Mouse (Mus musculus) heart, embryonic 10.5 days (tissue): Measurements from ENCODE around the gene Lclat1. TPM values are rescaled to one million over a fixed set of nuclear protein-coding genes. Genes with fewer than 3 reads are reported as not detected.
"Not testable (repeated sequence)": the region's sequence is repeated elsewhere in the genome, so short reads cannot be mapped to it uniquely, and the experiment has no call there.

Experiments
- DNase-seq: peaks from one replicate; pipeline ENCODE4 v3.0.0-alpha.2; 2017; ENCODE audit warnings: low spot score
- H3K27ac ChIP-seq: fragments of 300-500 bp; sonication (generic); 2 replicates; pipeline ENCODE4 v1.5.1; 2016; ENCODE audit warnings: mild to moderate bottlenecking
- H3K27me3 ChIP-seq: fragments of 300-500 bp; sonication (generic); 2 replicates; pipeline ENCODE4 v1.6.1; 2016; ENCODE audit warnings: mild to moderate bottlenecking; ENCODE audit not compliant: poor library complexity, insufficient read depth, severe bottlenecking
- H3K36me3 ChIP-seq: fragments of 300-500 bp; sonication (generic); 2 replicates; pipeline ENCODE4 v1.6.1; 2016; ENCODE audit warnings: mild to moderate bottlenecking, moderate library complexity
- H3K4me1 ChIP-seq: fragments of 300-500 bp; sonication (generic); 2 replicates; pipeline ENCODE4 v1.6.1; 2016; ENCODE audit warnings: mild to moderate bottlenecking
- H3K4me3 ChIP-seq: fragments of 300-500 bp; sonication (generic); 2 replicates; pipeline ENCODE4 v1.5.1; 2016; ENCODE audit warnings: mild to moderate bottlenecking, moderate library complexity
- H3K9me3 ChIP-seq: fragments of 300-500 bp; sonication (generic); 2 replicates; pipeline ENCODE4 v1.6.1; 2016; ENCODE audit warnings: mild to moderate bottlenecking, moderate library complexity
- WGBS: fragments of 180-500 bp; shearing (Covaris S2); methylation state at CpG from one replicate; pipeline ENCODE4 v1.1.7; 2016; 5-methylcytosine and 5-hydroxymethylcytosine counted together
- polyA plus RNA-seq: library from polyadenylated mRNA; unstranded; fragments of >200 nt; fragmentation: Nextera tagmentation; extraction: Ambion mirVana; gene quantifications from 2 replicates; pipeline ENCODE4 v1.2.1, GENCODE M21; 2016

Gene Lclat1
- polyA plus RNA-seq, 1 experiment from 2014 or later: 24.4 TPM

DNA sequence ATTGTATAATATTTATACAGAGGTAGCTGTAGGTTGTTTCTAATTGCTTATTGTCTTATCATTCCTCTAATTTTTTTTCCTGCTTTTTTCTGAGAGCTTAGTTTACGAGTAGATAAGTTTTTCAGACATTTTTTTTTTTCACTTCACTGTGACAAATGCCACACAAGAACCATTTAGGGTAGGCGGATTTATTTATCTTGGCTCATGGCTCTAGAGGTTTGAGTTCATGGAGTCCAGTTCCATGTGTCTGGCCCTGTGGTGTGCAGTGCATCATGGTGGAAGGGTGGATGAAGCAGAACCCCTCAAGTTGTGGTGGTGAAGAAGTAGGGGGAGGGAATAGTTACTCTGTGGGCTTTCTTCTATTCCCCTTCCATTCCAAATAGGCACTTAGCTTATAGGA is 13.9 kb downstream of the Lclat1 start:
- no peak for DNase-seq
- H3K4me1 ChIP-seq: peaks cover 28% of the 10 kb centered on the region
- H3K27ac ChIP-seq: no peak overlapping the region; the same call in 1 of the 2 replicates
- no peaks in the 10 kb centered on the region for H3K9me3 ChIP-seq
- peaks cover 2% of the 10 kb centered on the region; the same call in 1 of the 2 replicates for H3K36me3 ChIP-seq
- H3K4me3 ChIP-seq: no peak overlapping the region
- 89% methylated on average over 2 of the region's 2 CpGs for WGBS
- no peaks in the 10 kb centered on the region for H3K27me3 ChIP-seq

GRCm38 (mm10) chr17:73126349-73126748 is 18.6 kb downstream of the Lclat1 start:
- Histone ChIP-seq H3K36me3 (no peaks in the 10 kb centered on the region), H3K27me3 (no peaks in the 10 kb centered on the region), H3K9me3 (no peaks in the 10 kb centered on the region), H3K4me1 (peaks cover 28% of the 10 kb centered on the region), H3K27ac (peak overlapping the region; percentile 32; the same call in 1 of the 2 replicates), H3K4me3 (no peak overlapping the region; the same call in 1 of the 2 replicates)
- no peak for DNase-seq
- 39% methylated on average over 2 of the region's 2 CpGs for WGBS

DNA sequence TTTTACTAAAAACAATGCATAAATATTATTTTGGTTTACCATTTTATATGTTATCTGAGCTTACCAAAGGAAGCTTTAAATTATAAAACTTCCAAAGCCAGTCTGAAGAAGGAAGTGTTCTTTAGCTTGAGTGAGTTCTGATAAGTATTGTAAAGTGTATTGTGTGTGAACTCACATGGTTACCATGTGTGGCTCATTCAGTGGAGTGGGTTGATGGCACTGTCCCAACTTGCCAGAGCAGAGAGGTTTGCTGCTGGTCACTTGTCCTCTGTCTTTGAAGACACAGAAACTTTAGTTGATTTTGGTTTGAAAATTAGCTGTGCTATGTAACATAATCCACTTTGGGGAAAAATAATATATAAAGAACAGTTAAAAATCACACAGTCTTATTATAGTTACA is 19.1 kb downstream of the Lclat1 start:
- Histone ChIP-seq H3K27ac (0 out of 2 replicates have a peak overlapping the region, but pooled peaks have one; percentile 32), H3K36me3 (no peaks in the 10 kb centered on the region), H3K27me3 (no peaks in the 10 kb centered on the region), H3K9me3 (no peaks in the 10 kb centered on the region), H3K4me1 (peaks cover 28% of the 10 kb centered on the region), H3K4me3 (no peak overlapping the region)
- no peak for DNase-seq

DNA sequence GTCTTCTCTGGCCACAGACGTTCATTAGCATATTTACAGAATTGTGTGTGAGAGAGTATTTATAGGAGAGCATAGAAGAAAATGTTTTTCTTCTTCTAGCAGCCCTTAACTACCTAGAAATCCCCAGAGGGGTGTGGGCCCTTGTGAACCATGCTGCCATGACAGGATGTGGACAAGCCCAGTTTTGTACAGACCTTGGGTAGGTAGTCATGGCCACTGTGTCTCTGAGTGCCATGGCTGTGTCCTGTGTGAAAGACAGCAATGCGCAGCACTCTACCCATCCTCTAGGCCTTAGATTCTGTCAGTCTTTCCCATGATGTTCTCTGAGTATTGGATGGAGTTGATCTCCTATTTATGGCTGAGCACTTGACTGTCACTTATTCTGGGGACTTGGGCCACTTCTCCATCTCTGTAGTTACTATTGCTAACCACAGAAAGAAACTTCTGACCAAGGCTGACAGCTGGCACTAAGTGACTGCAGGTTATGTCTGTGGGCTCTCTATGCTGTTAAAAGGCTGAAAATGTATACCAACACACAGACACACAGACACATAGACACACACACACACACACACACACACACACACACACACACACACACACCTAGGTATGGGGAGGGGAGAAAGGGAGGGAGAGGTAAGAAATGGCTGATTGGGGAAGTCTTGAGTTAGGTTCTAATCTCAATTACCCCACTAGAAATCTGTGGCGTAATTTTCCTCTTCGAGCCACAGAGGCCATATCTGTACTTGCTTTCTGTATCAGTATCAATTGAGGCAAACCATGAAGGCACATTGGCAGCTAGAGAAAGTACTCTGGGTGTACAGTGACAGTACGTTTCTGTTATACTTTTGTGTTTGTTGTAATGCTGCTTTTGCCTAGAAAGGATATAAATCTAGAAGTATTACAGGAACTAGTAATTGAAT is 29.0 kb downstream of the Lclat1 start:
- Histone ChIP-seq H3K4me3 (no peak overlapping the region), H3K4me1 (peaks cover 13% of the 10 kb centered on the region), H3K9me3 (no peaks in the 10 kb centered on the region), H3K27me3 (no peaks in the 10 kb centered on the region), H3K36me3 (no peaks in the 10 kb centered on the region), H3K27ac (no peak overlapping the region)
- 68% methylated on average over 5 of the region's 5 CpGs for WGBS
- DNase-seq: peak; percentile 66

- Histone ChIP-seq H3K36me3 (no peaks in the 10 kb centered on the region), H3K4me1 (peaks cover 21% of the 10 kb centered on the region), H3K27me3 (no peaks in the 10 kb centered on the region), H3K9me3 (no peaks in the 10 kb centered on the region), H3K4me3 (no peak overlapping the region), H3K27ac (no peak overlapping the region)
- 91% methylated on average over 3 of the region's 3 CpGs for WGBS
- no peak for DNase-seq
Measured at GRCm38 (mm10) chr17:73138217-73138616, 30.4 kb downstream of the Lclat1 start.

DNA sequence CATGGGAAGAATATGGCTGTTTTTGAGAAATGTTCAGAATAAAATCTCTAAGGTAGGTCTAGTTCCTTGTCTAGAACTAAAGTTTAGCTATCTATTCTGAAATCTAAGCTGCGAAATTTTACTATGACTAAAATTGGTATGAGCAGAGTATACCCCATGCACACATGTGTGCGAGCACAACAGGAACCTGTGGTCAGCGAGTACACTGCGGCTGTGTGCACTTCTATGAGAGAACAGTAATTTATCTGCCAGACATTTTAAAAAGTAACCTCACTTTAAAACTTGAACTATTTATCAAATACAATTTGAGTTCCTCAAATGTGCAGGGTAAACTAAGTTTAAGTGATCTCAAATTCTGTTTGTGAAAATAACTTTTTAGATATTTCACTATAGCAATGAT is 34.2 kb downstream of the Lclat1 start:
- no peaks in the 10 kb centered on the region for H3K9me3 ChIP-seq

DNA sequence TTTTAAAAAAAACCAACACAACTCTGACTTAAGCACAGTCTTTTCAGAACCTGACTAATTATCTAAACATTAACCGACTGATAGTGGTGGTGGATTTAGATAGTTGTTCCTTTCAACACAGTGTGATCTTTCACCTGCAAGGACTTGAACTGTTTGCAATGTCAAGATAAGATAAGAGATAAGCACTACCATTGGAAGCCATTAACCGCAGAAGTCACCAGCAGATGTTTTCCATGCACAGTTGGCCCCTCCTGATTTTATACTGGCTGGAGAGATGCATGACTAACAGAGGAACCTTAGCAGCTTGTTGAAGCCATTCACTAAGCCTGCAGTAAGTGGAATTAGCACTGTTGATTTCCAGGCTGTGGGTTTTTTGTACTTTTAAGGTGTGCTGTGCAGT is 34.7 kb downstream of the Lclat1 start:
- no peaks in the 10 kb centered on the region for H3K27me3 ChIP-seq
- H3K4me1 ChIP-seq: peaks cover 9% of the 10 kb centered on the region; the same call in 1 of the 2 replicates
- H3K36me3 ChIP-seq: no peaks in the 10 kb centered on the region
- peak; percentile 71 for DNase-seq
- H3K9me3 ChIP-seq: no peaks in the 10 kb centered on the region
- no peak overlapping the region for H3K27ac ChIP-seq
- WGBS: 7% methylated on average over 2 of the region's 2 CpGs
- H3K4me3 ChIP-seq: no peak overlapping the region

More for the DNA sequence above, 34.2 kb downstream of the Lclat1 start:
- no peaks in the 10 kb centered on the region for H3K36me3 ChIP-seq
- no peaks in the 10 kb centered on the region for H3K27me3 ChIP-seq
- peak; percentile 13 for DNase-seq
- WGBS: 75% methylated on average over 4 of the region's 4 CpGs
- no peak overlapping the region for H3K27ac ChIP-seq
- no peak overlapping the region for H3K4me3 ChIP-seq
- peaks cover 9% of the 10 kb centered on the region; the same call in 1 of the 2 replicates for H3K4me1 ChIP-seq

- H3K27me3 ChIP-seq: no peaks in the 10 kb centered on the region
- peak; percentile 10 for DNase-seq
- no peaks in the 10 kb centered on the region for H3K36me3 ChIP-seq
- H3K27ac ChIP-seq: no peak overlapping the region
- H3K4me3 ChIP-seq: no peak overlapping the region
- no peaks in the 10 kb centered on the region for H3K9me3 ChIP-seq
- peaks cover 9% of the 10 kb centered on the region; the same call in 1 of the 2 replicates for H3K4me1 ChIP-seq
- 87% methylated on average over 2 of the region's 2 CpGs for WGBS
Measured at GRCm38 (mm10) chr17:73145426-73145825, 37.6 kb downstream of the Lclat1 start.

GRCm38 (mm10) chr17:73148607-73149006 is 40.8 kb downstream of the Lclat1 start:
- no peaks in the 10 kb centered on the region for H3K4me1 ChIP-seq
- no peak overlapping the region for H3K4me3 ChIP-seq
- H3K9me3 ChIP-seq: no peaks in the 10 kb centered on the region
- WGBS: 85% methylated on average over 2 of the region's 2 CpGs
- no peaks in the 10 kb centered on the region for H3K36me3 ChIP-seq
- H3K27me3 ChIP-seq: no peaks in the 10 kb centered on the region
- no peak overlapping the region for H3K27ac ChIP-seq
- DNase-seq: peak; percentile 19

GRCm38 (mm10) chr17:73152790-73153525 is 45.2 kb downstream of the Lclat1 start:
- 82% methylated on average over 3 of the region's 3 CpGs for WGBS
- not testable (repeated sequence) for H3K36me3 ChIP-seq, H3K4me3 ChIP-seq

GRCm38 (mm10) chr17:73153672-73154071 is 45.9 kb downstream of the Lclat1 start:
- Histone ChIP-seq H3K27me3 (no peaks in the 10 kb centered on the region), H3K9me3 (no peaks in the 10 kb centered on the region), H3K27ac (no peak overlapping the region), H3K4me1 (no peaks in the 10 kb centered on the region), H3K4me3 (no peak overlapping the region), H3K36me3 (no peaks in the 10 kb centered on the region)
- DNase-seq: peak; percentile 14
- WGBS: 81% methylated on average over 2 of the region's 2 CpGs

More at GRCm38 (mm10) chr17:73152790-73153525, 45.2 kb downstream of the Lclat1 start:
- H3K27me3 ChIP-seq, H3K9me3 ChIP-seq, H3K4me1 ChIP-seq, H3K27ac ChIP-seq: not testable (repeated sequence)
- peak; percentile 24 for DNase-seq

DNA sequence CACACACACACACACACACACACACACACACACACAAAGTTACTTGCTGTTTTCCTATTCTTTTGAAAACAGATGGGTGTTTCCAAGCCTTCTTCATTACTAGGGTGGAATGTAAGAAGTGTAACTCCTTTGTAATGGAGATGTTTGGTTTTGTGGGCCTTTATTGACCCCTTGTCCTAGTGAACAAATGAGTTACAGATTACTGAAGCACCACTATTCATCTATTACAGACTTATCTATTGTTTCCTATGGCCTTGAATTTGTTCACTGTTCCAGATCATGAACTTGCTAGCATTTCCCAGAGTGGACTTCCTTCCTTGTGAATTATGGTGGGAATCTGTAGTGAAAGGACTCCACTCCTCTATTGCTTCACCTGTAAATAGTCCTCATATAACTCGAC is 48.8 kb downstream of the Lclat1 start:
- DNase-seq: peak; percentile 20
- no peak overlapping the region for H3K27ac ChIP-seq
- no peaks in the 10 kb centered on the region for H3K9me3 ChIP-seq
- H3K27me3 ChIP-seq: no peaks in the 10 kb centered on the region
- WGBS: 78% methylated on average over 1 of the region's 1 CpGs
- no peak overlapping the region for H3K4me3 ChIP-seq
- no peaks in the 10 kb centered on the region for H3K36me3 ChIP-seq
- H3K4me1 ChIP-seq: no peaks in the 10 kb centered on the region; the same call in 1 of the 2 replicates

GRCm38 (mm10) chr17:73161795-73162194 is 54.0 kb downstream of the Lclat1 start:
- WGBS: 79% methylated on average over 6 of the region's 6 CpGs
- Histone ChIP-seq H3K4me1 (peaks cover 14% of the 10 kb centered on the region), H3K9me3 (no peaks in the 10 kb centered on the region), H3K27me3 (no peaks in the 10 kb centered on the region), H3K27ac (no peak overlapping the region), H3K4me3 (no peak overlapping the region), H3K36me3 (peaks cover 16% of the 10 kb centered on the region)
- peak; percentile 41 for DNase-seq
